Mouse (Mus musculus) testis, adult 2 months (tissue): ENCODE measurements around the gene Pcgf1.

Experiments
- CTCF ChIP-seq: fragments of 200-500 bp; IDR thresholded peaks from 2 replicates; pipeline ENCODE4 v1.5.1; 2012; ENCODE audit warnings: low read depth, mild to moderate bottlenecking, inconsistent platforms, low read length, moderate library complexity; ENCODE audit not compliant: control insufficient read depth, insufficient read depth, insufficient replicate concordance
- POLR2A ChIP-seq: fragments of 200-500 bp; IDR thresholded peaks from 2 replicates; pipeline ENCODE4 v1.6.1; 2012; ENCODE audit warnings: low read depth, mild to moderate bottlenecking, inconsistent platforms, low read length, moderate library complexity; ENCODE audit not compliant: control insufficient read depth

GRCm38 (mm10) chr6:83098411-83098810 is 20.7 kb downstream of the Pcgf1 start:
- no peak for TF ChIP-seq CTCF
- TF ChIP-seq POLR2A = no peak
